Mouse (Mus musculus): ENCODE data around the gene Dnah3. TPM values are rescaled to one million over a fixed set of nuclear protein-coding genes. Genes with fewer than 3 reads are reported as not detected.

The Dnah3 gene
- total RNA-seq, 1 experiment from 2014 or later = not detected

DNA sequence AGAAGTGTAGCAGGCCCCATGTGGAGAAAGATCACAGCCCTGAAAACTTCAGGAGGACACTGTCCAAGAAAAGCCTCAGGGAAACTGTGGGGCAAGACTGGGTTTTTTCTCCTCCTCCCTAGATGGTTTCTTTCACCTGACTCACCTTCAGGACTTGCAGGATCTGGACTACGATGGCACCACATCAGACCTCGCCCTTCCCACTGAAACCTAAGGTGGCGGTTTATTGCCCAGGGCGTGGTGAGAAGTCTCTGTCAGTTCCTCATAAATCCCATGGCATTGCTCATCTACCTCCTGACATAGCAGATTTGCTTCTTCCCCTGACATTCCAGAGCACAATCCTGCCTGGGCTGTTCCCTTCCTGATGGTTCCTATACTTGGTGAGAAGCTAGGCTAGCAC, 135.6 kb downstream of the Dnah3 start:
- ATAC-seq (replicated peaks; ENCODE audit: low read depth, poor library complexity, severe bottlenecking) = no peak

DNA sequence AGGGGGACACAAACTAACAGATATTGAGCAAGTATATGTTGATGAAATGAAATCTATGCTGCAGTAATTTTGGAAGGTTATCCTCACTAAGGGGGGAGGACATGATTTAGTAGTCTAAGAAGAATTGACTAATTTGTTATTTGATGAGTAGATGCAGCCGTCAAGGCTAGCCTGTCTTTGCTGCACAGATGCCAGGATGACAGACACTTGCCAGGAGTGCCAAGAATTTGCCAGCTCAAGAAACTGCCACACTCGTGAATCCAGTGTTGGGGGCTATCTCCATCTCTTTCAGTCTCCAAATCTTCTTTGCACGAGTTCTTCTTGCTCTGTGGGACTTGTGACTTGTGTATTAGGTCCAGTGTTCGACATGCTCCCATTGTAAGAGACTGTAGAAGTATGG, 136.0 kb downstream of the Dnah3 start:
- no peak for ATAC-seq (replicated peaks; ENCODE audit: low read depth, poor library complexity, severe bottlenecking)

DNA sequence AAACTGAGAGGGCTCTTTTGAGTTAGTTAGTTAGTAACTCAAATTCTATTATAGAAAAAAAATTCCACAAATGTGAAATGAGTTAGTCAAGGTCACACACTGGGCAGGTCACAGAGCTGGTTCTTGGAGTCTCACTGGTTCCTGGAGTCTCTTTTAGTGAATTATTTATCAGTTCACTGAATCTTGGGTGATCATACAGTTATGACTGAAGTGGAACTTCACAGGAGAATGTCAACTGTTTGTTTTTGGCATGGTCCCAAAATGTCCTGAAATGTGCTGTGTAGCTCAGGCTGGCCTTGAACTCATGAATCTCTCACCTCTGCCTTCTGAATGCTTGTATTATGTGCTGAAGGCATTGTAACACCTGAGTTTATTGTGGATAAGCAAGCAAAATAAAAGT, 137.7 kb downstream of the Dnah3 start:
- ATAC-seq (replicated peaks; ENCODE audit: low read depth, poor library complexity, severe bottlenecking) = no peak

DNA sequence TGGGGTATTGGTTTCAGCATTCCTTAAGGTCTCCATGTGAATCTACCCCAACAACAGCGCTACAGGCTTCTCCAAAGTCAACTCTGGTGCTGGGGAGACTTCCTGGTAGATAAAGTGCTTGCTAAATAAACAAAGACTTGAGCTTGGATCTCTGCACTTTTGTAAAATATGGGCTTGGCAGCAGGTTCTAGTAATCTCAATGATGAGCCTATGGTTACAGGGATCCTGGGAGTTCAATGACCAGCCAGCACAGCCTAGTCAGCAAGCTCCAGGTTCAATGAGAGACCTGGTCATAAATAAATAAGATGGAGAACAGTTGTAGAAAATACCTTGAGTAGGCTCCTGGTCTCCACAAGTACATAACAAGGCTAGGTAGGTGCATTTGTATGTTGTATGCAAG, 141.0 kb downstream of the Dnah3 start:
- ATAC-seq (replicated peaks; ENCODE audit: low read depth, poor library complexity, severe bottlenecking) = no peak

DNA sequence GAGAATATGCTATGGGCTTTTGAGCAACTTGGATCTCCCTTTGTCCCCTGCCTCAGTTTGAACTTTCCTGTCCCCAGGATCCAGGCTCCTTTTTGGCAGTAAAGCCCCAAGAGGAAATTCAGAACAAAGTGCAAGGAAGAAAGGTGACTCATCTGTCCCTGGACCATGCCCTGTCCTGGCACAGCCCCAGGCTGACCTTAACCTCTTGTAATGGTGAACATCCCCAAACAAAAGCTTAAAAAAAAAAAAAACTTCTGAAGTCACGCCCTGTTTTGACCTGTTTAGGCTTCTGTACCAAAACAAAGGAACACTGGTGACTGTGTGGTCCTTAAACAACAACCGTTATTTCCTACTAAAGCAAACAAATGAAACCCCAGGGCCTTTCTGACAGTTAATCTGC, 153.5 kb downstream of the Dnah3 start:
- no peak for ATAC-seq (replicated peaks; ENCODE audit: low read depth, poor library complexity, severe bottlenecking)

DNA sequence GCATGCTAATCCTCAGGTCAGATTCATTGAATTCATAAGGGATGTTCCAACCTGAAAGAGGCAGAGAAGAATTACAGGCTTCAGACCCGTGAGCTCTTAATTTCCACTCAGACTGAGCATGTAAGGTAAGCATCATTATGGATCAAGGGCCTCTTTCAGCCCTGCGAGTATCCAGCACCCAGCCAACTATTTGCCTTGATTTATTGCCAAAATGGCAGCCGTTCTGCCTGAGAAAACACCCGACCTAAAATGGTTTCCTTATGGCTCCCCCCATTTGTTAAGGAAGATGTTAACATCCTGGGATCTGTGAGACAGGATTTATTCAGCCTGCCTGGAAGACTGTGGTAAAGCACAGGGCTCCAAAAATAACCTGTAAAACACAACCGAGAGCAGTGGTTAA, 158.0 kb downstream of the Dnah3 start:
- no peak for ATAC-seq (replicated peaks; ENCODE audit: low read depth, poor library complexity, severe bottlenecking)

DNA sequence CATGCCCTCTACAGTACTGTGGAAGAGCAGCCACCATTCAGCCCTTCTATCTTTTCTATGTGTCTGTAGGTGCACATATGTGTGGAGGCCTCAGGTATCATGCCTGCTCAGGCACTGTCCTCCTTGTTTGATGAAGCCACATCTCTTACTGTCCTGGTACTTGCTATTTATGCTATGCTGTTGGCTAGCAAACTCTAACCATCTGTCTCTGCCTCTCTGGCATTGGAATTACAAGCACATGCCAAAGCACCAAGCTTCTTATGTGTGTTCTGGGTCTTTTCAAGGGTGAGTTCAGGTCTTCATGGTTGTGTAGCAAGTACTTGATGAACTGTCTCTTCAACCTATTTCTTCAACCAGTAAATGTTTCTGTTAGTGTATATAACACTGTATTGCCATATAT, 158.8 kb downstream of the Dnah3 start:
- no peak for ATAC-seq (replicated peaks; ENCODE audit: low read depth, poor library complexity, severe bottlenecking)

DNA sequence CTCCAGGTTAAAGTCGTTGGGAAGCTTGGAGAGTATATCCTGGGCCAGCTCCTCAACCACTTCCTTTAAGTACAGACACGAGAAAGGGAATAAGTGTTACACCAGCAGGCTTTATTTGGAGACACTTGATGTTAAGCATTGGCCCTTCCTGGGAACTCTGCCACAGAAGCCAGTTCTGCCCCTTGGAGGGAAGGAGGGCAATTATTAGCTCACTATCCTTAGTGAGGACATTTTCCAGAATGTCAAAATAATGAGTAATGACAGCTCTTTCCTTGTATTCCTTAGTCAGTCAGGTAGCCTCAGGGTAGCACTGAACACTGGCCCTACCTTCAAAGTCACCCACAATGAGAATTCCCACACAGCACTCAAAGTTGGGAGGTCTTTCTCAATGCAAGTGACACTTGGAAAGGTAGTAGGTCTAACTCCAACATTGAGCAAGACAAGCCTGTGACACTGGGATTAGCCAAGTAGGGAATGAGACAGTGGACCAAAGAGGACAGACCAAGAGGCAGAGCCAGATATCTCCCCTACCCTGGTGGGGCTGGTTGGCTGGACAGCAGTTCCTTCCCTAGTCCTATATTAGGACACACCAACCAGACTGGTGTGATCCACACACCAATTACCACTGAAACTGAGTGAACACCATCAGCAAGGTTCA, 166.2 kb downstream of the Dnah3 start:
- ATAC-seq (replicated peaks; ENCODE audit: low read depth, poor library complexity, severe bottlenecking) = no peak

DNA sequence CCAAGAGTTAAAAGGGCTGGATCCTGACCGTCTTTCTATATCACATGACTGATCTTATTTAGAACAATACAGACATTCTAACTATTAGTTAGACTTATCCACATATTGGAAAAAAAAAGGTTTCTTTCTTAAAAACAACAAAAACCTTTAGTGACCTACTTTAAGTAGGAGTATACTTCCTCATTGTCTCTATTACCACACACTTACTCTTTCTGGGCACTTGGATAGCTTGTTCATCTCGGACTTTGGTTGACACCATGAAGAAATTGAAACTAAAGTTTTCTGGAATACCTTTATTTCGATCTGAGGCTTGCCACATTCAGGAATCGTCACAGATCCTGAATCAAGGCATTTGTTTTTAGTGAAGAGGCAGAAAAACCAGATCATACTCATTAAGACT, 174.0 kb downstream of the Dnah3 start:
- ATAC-seq (replicated peaks; ENCODE audit: low read depth, poor library complexity, severe bottlenecking) = no peak

DNA sequence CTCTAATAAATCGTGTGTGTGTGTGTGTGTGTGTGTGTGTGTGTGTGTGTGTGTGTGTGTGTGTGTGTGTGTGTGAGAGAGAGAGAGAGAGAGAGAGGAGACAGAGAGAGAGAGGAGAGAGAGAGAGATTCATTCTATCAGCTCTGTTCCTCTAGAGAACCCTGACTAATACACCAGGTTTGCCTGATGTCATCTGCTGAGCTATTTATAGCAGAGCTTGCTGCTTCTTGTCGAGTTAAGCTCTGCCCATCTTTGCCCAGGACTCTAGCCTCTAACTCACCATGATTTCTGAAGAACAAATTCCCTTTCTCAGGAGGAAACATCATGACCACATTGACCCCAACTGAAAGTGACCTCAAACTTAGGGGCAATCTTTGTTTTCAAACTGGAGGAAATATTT, 174.6 kb downstream of the Dnah3 start:
- no peak for ATAC-seq (replicated peaks; ENCODE audit: low read depth, poor library complexity, severe bottlenecking)

DNA sequence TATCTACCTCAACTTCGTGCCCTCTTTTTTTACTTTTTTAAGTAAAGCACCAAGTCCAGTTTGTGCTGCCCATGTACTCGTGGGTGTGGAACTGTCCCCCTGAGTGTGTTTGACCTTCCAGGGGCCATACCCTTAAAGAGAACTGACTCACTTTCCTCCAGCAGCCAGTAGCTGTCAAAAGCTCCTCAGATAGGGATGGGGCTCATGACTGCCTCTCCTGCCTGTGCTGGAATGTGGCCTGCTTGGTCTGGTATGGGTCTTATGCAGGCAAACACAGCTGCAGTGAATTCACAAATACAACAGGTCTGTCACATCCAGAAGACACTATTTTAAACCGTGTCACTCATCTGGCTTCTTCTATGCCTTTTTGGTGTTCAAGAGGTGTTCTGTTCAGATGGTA, 183.4 kb downstream of the Dnah3 start:
- no peak for ATAC-seq (replicated peaks; ENCODE audit: low read depth, poor library complexity, severe bottlenecking)

DNA sequence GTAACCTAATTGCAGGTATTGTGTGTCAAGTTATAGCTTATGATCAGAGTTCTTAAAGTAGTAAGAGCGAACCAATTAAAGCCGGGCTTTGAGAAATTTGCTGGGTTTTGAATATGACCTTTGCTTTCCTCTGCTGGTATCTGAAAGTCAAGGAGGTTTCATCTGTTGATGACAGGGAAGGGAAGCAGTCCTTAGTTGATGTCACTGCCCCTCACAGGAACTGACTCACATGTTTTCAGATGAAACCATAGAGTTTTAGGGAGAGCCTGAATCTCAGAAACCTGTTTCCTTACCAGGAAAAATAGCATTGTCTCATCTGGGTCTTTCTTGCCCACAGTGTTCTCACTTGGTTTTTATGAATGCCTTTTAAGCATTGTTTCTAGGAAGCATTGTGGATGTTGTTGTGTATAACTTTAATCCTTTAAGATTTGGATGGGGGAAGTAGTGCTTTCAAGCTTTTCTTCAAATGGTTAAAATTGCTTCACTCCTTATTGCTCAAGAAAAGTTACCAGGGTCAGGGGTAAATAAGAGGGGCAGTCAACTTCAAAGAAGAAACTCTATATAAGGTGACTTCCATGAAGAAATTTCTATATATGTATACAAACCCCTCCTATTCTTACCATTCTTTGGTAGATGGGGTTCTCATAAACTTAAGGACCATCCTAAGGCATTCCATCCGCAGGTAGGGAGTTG, 188.4 kb downstream of the Dnah3 start:
- no peak for ATAC-seq (replicated peaks; ENCODE audit: low read depth, poor library complexity, severe bottlenecking)

DNA sequence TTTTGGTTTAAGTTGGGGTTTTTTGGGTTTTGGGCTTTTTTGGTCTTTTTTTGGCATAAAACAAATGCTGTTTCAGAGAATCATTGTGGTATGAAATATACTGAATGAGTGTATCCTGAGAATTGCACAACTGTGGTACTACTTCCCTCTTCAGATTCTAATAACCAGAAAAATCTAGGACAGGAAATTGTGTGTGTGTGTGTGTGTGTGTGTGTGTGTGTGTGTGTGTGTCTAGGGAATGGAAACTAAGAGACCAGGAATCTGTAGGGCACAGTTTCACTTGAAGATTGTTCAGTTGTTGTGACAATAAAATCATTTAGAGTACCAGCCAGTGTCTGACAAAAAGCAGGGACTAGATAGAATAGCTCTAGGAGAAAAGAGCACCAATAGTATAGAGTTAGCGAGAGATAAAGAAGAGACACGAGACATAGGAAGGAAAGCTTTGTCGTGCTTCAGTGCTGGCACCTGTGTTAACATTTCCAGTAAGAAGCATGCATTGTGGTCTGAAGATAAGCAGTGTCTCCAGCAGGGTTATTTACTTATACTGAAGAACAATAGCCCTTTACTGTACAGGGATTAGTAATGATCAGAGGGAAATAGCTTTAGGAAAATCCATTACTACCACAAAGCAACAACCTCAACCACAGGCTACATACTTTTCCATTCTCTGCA, 195.6 kb downstream of the Dnah3 start:
- 0 out of 2 replicates have a peak, but pooled peaks have one; percentile 4 for ATAC-seq (replicated peaks; ENCODE audit: low read depth, poor library complexity, severe bottlenecking)

DNA sequence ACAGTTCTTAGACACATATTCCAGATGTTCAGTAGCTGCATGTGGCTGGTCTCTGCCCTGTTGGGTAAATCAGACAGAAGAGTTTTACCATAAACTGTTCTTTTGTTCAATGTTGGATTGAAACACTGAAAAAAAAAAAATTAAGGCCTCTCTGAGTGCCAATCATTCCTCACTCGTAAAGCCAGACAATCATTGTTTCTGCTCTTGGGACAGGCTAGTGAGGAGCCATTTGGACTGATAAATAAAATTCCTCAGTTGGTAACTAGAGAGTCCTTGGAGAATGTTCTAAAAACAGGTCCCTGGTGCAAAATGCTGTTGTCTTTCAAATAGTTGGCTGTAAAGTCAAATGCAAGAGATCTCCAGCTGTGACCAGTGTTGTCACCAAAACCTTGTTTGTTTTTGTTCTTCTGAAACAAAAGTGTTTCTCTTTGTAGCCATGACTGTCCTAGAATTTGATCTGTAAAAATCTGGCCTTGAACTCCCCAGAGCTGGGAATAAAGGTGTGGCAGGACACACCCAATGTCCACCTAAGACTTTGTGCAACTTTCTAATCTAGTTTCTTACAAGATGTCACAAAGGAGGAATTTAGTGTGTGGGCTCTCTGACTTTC, 196.7 kb downstream of the Dnah3 start:
- ATAC-seq (replicated peaks; ENCODE audit: low read depth, poor library complexity, severe bottlenecking) = no peak

DNA sequence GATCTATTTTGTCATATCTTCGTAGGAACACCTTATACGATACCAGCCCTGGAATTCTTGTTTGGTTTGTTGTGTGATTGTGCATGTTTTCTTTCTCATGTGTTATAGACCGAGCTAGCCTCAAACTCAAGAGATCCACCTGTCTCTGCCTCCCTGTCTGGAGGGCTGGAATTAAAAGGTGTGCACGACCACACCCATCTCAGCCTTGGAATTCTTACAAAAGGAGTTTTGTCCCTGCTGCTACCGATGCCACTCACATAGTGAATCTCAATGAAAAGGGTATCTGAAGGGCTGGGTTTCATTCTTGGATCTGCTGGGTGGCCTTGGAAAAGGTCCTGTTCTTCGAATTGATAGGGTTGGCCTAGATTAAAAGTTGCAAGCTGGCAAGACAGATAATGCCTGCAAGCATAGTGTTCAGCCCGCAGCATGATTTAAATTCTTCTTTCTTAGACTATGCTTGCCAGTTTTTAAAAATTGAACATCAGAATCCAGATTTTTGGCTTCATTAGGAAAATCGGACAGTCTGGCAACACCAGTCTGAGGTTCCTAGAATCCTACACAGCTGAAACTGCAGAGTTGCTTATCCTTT, 197.5 kb downstream of the Dnah3 start:
- ATAC-seq (replicated peaks; ENCODE audit: low read depth, poor library complexity, severe bottlenecking) = no peak

DNA sequence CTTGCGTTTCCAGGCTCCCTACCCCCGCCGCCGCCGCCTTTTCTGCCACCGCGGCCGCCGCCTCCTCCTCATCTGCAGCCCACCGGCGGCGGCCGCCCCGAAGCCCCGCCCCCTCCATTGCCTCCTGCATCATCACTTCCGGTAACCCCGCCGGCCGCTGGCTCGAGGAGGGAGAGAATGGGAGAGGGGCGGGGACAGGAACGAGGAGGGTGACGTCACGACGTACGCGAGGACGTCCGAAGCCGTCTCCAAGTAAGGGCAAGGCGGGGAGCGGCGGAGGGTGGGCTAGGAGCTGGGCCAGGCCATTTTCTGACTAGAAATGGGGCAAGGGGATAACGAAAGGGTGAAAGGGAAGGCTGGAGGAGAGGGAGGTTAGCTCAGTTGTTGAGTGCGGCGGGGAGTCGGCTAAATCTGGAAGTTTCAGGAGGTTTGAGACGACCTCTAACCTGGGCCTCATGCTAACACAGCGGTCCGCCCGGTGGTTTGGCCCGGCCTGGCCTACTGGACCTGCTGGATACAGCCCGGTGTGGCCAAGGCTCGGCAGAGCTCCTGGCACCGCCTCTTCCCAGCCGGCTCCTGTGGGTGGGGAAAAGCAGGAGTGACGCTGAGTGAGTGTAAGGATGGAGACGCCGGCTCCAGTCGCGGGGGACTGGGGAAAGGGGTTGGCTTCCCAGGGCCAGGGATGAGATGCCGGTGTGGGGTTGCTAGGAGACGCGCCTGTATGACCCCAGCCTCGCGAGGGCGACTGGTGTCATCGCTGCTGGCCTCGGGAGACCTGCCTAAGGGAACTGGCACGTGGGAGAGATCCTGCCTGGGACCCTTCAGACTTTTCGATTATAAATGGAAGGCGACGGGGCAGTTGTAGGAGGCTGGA, 199.2 kb downstream of the Dnah3 start, which contains the start of the genes Lyrm1 and Dcun1d3:
Lyrm1 (plus strand) TSS at position 223 of the 874 bp plus-strand sequence.
Dcun1d3 (minus strand) TSS at position 660 of the 874 bp plus-strand sequence.
- peak; percentile 90 for ATAC-seq (replicated peaks; ENCODE audit: low read depth, poor library complexity, severe bottlenecking)

DNA sequence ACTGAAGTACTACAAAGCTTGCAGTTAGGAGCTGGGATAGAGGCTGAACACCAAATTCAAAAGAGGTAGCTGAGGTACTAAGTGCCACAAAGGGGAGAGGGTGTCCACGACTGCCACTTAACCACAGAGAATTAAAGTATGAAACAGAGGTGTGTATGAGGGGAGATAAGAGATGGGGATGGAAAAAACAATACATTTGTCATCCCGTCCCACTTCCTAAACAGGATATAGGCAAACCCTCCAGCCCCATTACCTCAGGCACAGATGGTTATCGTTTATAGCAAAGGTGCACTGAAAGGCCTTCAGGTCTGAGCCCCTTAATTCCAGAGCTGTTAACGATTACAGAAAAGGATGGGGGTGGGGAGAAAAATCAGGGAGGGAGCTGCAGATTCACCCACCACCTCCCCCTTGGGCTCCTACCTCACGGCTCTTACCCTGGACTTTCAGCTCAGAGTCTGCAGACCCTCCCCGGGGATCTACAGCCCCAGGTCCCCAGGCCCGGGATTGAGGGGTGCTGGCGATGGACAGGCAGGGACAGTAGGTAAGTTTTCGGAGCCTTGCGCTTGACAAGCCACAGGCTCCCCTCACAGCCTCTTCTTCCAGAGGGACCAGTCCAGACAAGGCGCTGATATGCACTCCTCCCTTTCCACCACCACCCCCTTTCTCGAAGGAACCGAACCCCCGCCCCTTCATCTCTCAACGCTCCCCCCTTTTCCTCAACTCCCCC, 200.1 kb downstream of the Dnah3 start:
- ATAC-seq (replicated peaks; ENCODE audit: low read depth, poor library complexity, severe bottlenecking) = 0 out of 2 replicates have a peak, but pooled peaks have one; percentile 2

DNA sequence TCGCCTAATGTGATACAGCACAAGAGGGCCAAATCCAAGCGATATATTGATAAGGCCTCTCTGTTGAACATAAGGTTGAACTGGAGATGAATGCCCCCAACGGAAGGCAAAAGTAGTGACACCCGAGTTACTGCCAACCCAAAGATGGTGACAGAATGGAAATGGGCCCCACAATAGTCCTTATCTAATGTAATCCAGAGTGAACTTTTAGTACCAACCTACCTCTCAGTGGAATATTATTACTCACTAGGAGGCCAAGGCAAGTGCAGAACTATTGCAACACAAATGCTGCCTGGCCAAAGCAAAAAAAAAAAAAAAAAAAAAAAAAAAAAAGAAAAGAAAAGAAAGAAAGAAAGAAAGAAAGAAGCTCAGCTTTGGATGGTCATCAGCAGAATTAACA, 202.3 kb downstream of the Dnah3 start:
- no peak for ATAC-seq (replicated peaks; ENCODE audit: low read depth, poor library complexity, severe bottlenecking)

DNA sequence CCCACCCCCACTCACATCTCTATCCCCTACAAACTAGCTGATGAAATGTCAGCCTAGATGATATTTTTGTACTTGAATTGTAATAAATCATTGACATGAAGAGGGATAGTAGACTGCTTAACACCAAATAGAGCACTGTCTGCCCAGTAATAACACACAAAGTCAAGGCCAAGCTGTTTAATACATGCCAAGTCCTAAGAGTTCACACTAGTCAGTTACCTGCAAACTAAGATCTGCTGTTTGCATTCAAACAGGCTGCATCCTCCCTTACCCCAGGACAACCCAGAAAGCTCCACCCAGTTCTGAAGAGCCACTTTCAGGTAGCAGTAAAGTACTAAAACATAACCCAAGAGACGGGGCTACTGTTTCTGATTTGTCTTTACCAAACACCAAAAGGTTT, 202.9 kb downstream of the Dnah3 start:
- ATAC-seq (replicated peaks; ENCODE audit: low read depth, poor library complexity, severe bottlenecking) = no peak
